Mouse (Mus musculus) ovary, adult 18-20 months (tissue): ENCODE measurements at regions not wholly inside any gene's neighbourhood (a gene's known extent, or its start where the extent isn't known, plus 50 kb on each side); places are given as distances from the start of the nearest gene placed in this dataset.
A peak's percentile ranks its signal among the peaks of the same experiment; 100 is the strongest.

Source experiments
- DNase-seq: peaks from one replicate; pipeline ENCODE4 v3.0.0; 2022; ENCODE audit warnings: low spot score, mixed read lengths

- no peak for DNase-seq
Observed at GRCm38 (mm10) chr4:29034406-29034805, 221.5 kb downstream of the Epha7 start.

- DNase-seq = no peak
Observed at GRCm38 (mm10) chr4:29039993-29040392, 227.1 kb downstream of the Epha7 start.

- no peak for DNase-seq
Observed at GRCm38 (mm10) chr4:29068678-29069621, 256.0 kb downstream of the Epha7 start.

GRCm38 (mm10) chr4:29074204-29074603 lies 261.3 kb downstream of the Epha7 start:
- DNase-seq = no peak

GRCm38 (mm10) chr4:29074851-29075250 lies 261.9 kb downstream of the Epha7 start:
- no peak for DNase-seq

GRCm38 (mm10) chr4:29076683-29077082 lies 263.8 kb downstream of the Epha7 start:
- no peak for DNase-seq

- no peak for DNase-seq
Observed at GRCm38 (mm10) chr4:29078391-29078790, 265.5 kb downstream of the Epha7 start.

GRCm38 (mm10) chr4:29083545-29084290 lies 270.8 kb downstream of the Epha7 start:
- no peak for DNase-seq

GRCm38 (mm10) chr4:29090949-29091348 lies 278.0 kb downstream of the Epha7 start:
- DNase-seq = no peak

GRCm38 (mm10) chr4:29091495-29092211 lies 278.7 kb downstream of the Epha7 start:
- no peak for DNase-seq

- DNase-seq = no peak
Observed at GRCm38 (mm10) chr4:29102373-29102772, 289.4 kb downstream of the Epha7 start.

- DNase-seq = no peak
Observed at GRCm38 (mm10) chr4:29103414-29103813, 290.5 kb downstream of the Epha7 start.

- DNase-seq = no peak
Observed at GRCm38 (mm10) chr4:29112552-29112951, 299.6 kb downstream of the Epha7 start.

- DNase-seq = no peak
Observed at GRCm38 (mm10) chr4:29117025-29117424, 304.1 kb downstream of the Epha7 start.

GRCm38 (mm10) chr4:29117926-29118325 lies 305.0 kb downstream of the Epha7 start:
- DNase-seq = peak; percentile 6

- no peak for DNase-seq
Observed at GRCm38 (mm10) chr4:29118679-29119479, 305.9 kb downstream of the Epha7 start.

- DNase-seq = no peak
Observed at GRCm38 (mm10) chr4:29119480-29120153, 306.7 kb downstream of the Epha7 start.

GRCm38 (mm10) chr4:29123697-29124377 lies 310.9 kb downstream of the Epha7 start:
- DNase-seq = no peak

- no peak for DNase-seq
Observed at GRCm38 (mm10) chr4:29130485-29130884, 317.6 kb downstream of the Epha7 start.
